Mouse (Mus musculus) layer of hippocampus, adult 8-10 months (tissue): ENCODE measurements around the gene AI464131. TPM values are rescaled to one million over a fixed set of nuclear protein-coding genes. Genes with fewer than 3 reads are reported as not detected.
"Not testable (repeated sequence)": the region's sequence is repeated elsewhere in the genome, so short reads cannot be mapped to it uniquely, and the experiment has no call there.

Experiments used
- DNase-seq, 2 experiments: peaks; one replicate each; pipeline ENCODE4 v3.0.0; 2022; ENCODE audit warnings: low spot score in 2 of 2
- total RNA-seq, 4 experiments: library from RNA; stranded (reverse); gene quantifications; 2 replicates each; pipeline ENCODE4 v1.2.4; 2022

The AI464131 gene
- total RNA-seq, 4 experiments from 2014 or later, result 19.3 to 32.8 (median 26.6) TPM

- DNase-seq, result no peak
These were observed 32.7 kb downstream of the AI464131 start for GRCm38 (mm10) chr4:41470051-41470683.

- no peak for DNase-seq
These were observed 33.7 kb downstream of the AI464131 start for GRCm38 (mm10) chr4:41469199-41469598.

- DNase-seq, result peak; percentile 36 to 68
These were observed 34.3 kb downstream of the AI464131 start for GRCm38 (mm10) chr4:41468396-41469080.

GRCm38 (mm10) chr4:41465287-41465665, 37.6 kb downstream of the AI464131 start:
- peak in 1 of 2 experiments; percentile 21 for DNase-seq

GRCm38 (mm10) chr4:41464345-41465286, 38.3 kb downstream of the AI464131 start, which contains the start of the genes Kif24 and Nudt2:
Gene Kif24, minus strand, starts transcription at chr4:41464887.
Gene Nudt2, plus strand, starts transcription at chr4:41465151.
- DNase-seq, result peak; percentile 97 to 99

- not testable (repeated sequence) for DNase-seq
These were observed 39.7 kb downstream of the AI464131 start for GRCm38 (mm10) chr4:41463051-41463738.

- no peak for DNase-seq
These were observed 42.2 kb downstream of the AI464131 start for GRCm38 (mm10) chr4:41460690-41461089.

- no peak for DNase-seq
These were observed 55.3 kb downstream of the AI464131 start for GRCm38 (mm10) chr4:41447595-41447994.

Other genes starting within 250 kb of the AI464131 start
- gene Ubap2, start 227.9 kb downstream of the AI464131 start, total RNA-seq, result 10 to 100 TPM; 45.8 to 58.7 (median 50.2) TPM
- gene Dcaf12, start 188.2 kb downstream of the AI464131 start, total RNA-seq, result 10 to 100 TPM; 35.5 to 42.6 (median 39.6) TPM
- 10 to 100 TPM; 42.1 to 48.0 (median 44.9) TPM for gene Ubap1, start 154.1 kb downstream of the AI464131 start, total RNA-seq
- gene Kif24, start 38.2 kb downstream of the AI464131 start, total RNA-seq, result 1 to 10 TPM in 3 of 4 experiments, under 1 TPM in 1; 0.97 to 1.9 (median 1.7) TPM
- 10 to 100 TPM; 26.1 to 31.0 (median 29.8) TPM for gene Nudt2, start 37.9 kb downstream of the AI464131 start, total RNA-seq
- gene 1110017D15Rik, start 14.3 kb upstream of the AI464131 start, total RNA-seq, result 1 to 10 TPM; 3.2 to 5.0 (median 4.6) TPM
- gene Fam219a, start 66.5 kb upstream of the AI464131 start, total RNA-seq, result 100 to 1,000 TPM; 152 to 178 (median 165) TPM
- gene Dnaic1, start 66.7 kb upstream of the AI464131 start, total RNA-seq, result 1 to 10 TPM; 3.6 to 8.4 (median 5.9) TPM
- 10 to 100 TPM; 51.7 to 56.4 (median 54.1) TPM for gene Enho, start 137.2 kb upstream of the AI464131 start, total RNA-seq
- gene Cntfr, start 194.0 kb upstream of the AI464131 start, total RNA-seq, result 10 to 100 TPM; 84.3 to 93.9 (median 90.2) TPM
- gene Il11ra1, start 196.9 kb upstream of the AI464131 start, total RNA-seq, result 10 to 100 TPM; 39.9 to 44.4 (median 41.6) TPM
- gene Rpp25l, start 210.5 kb upstream of the AI464131 start, total RNA-seq, result 10 to 100 TPM; 25.7 to 31.7 (median 30.2) TPM
- gene Dctn3, start 220.1 kb upstream of the AI464131 start, total RNA-seq, result 100 to 1,000 TPM; 141 to 156 (median 152) TPM
- gene Arid3c, start 228.1 kb upstream of the AI464131 start, total RNA-seq, result not detected